Mouse (Mus musculus) intestine, embryonic 14.5 days (tissue): Measurements from ENCODE around the gene Coq8a. TPM values are rescaled to one million over a fixed set of nuclear protein-coding genes. Genes with fewer than 3 reads are reported as not detected.

Experiments
- ATAC-seq: fragments of 200-750 bp; cut with Nextera tagmentation; replicated peaks from 2 replicates; pipeline ENCODE4 v1.8.0; 2017; ENCODE audit warnings: low read depth, moderate number of reproducible peaks, moderate TSS enrichment, moderate library complexity; ENCODE audit not compliant: low FRiP score, low TSS enrichment
- DNase-seq: peaks from one replicate; pipeline ENCODE4 v3.0.0-alpha.2; 2018; ENCODE audit warnings: low spot score
- H3K27ac ChIP-seq: fragments of 300-500 bp; sonication (generic); 2 replicates; pipeline ENCODE4 v1.5.1; 2014; ENCODE audit warnings: low read depth, mild to moderate bottlenecking, control low read depth
- H3K27me3 ChIP-seq: fragments of 300-500 bp; sonication (generic); replicated peaks from 2 replicates; pipeline ENCODE4 v1.6.1; 2014; ENCODE audit warnings: low read length, control low read depth; ENCODE audit not compliant: control insufficient read depth, insufficient read depth
- H3K36me3 ChIP-seq: fragments of 300-500 bp; sonication (generic); 2 replicates; pipeline ENCODE4 v1.6.1; 2014; ENCODE audit warnings: low read length, control low read depth; ENCODE audit not compliant: control insufficient read depth, insufficient read depth
- H3K4me1 ChIP-seq: fragments of 300-500 bp; sonication (generic); replicated peaks from 2 replicates; pipeline ENCODE4 v1.6.1; 2014; ENCODE audit warnings: low read length, control low read depth, mixed read lengths; ENCODE audit not compliant: control insufficient read depth, insufficient read depth
- H3K4me2 ChIP-seq: fragments of 300-500 bp; sonication (generic); 2 replicates; pipeline ENCODE4 v1.6.1; 2014; ENCODE audit warnings: low read length
- H3K4me3 ChIP-seq: fragments of 300-500 bp; sonication (generic); 2 replicates; pipeline ENCODE4 v1.5.1; 2014; ENCODE audit warnings: low read depth, low read length, control low read depth, mixed read lengths
- H3K9ac ChIP-seq: fragments of 300-500 bp; sonication (generic); 2 replicates; pipeline ENCODE4 v1.6.1; 2014; ENCODE audit warnings: mild to moderate bottlenecking, low read length
- H3K9me3 ChIP-seq: fragments of 300-500 bp; sonication (generic); 2 replicates; pipeline ENCODE4 v1.6.1; 2016; ENCODE audit warnings: low read length, control low read depth; ENCODE audit not compliant: control insufficient read depth
- WGBS: fragments of 180-500 bp; shearing (Covaris S2); extraction: QIAGEN DNeasy Blood & Tissue Kit; methylation state at CpG from one replicate; pipeline ENCODE4 v1.1.7; 2014; 5-methylcytosine and 5-hydroxymethylcytosine counted together
- polyA plus RNA-seq: library from polyadenylated mRNA; unstranded; fragments of >200 nt; fragmentation: Nextera tagmentation; extraction: Ambion mirVana; gene quantifications from 2 replicates; pipeline ENCODE4 v1.2.1, GENCODE M21; 2014

The Coq8a gene
- polyA plus RNA-seq, 1 experiment from 2014 or later = 11.4 TPM

- Histone ChIP-seq H3K27me3 (no peaks in the 10 kb centered on the region), H3K9me3 (no peaks in the 10 kb centered on the region), H3K4me1 (peaks cover 10% of the 10 kb centered on the region), H3K36me3 (no peaks in the 10 kb centered on the region), H3K9ac (peak overlapping the region; percentile 43; the same call in 1 of the 2 replicates), H3K4me3 (peak overlapping the region; percentile 61), H3K27ac (no peak overlapping the region), H3K4me2 (peak overlapping the region; percentile 64)
- ATAC-seq (peak; percentile 44; the same call in 1 of the 2 replicates), DNase-seq (peak; percentile 73)
- WGBS = 21% methylated on average over 9 of the region's 9 CpGs
Observed at GRCm38 (mm10) chr1:180194781-180195471, 4.5 kb downstream of the Coq8a start.

DNA sequence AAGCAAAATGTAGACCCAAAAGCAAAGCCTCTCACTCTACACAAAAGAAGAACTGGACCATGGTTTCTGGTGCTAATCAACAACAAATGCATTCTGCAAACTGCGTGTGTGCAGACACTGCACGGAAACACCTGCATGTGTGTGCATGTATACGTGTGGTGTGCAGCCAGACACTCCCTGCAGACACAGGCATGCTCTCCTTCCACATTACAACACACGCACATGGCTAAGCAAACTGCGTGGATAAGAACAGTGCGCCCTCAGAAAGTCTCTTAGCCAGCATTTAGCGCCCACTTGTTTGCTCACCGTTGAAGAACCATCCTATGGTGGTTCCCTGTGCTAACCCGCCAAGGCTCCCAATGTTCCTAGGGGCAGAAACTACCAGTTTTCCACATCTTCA is 5.4 kb downstream of the Coq8a start:
- DNase-seq = no peak
- no peak for ATAC-seq
- WGBS = 79% methylated on average over 9 of the region's 9 CpGs
- no peaks in the 10 kb centered on the region for H3K27me3 ChIP-seq
- H3K4me2 ChIP-seq = no peak overlapping the region
- H3K27ac ChIP-seq = no peak overlapping the region
- no peak overlapping the region for H3K4me3 ChIP-seq
- no peaks in the 10 kb centered on the region for H3K36me3 ChIP-seq
- H3K4me1 ChIP-seq = peaks cover 10% of the 10 kb centered on the region
- no peak overlapping the region for H3K9ac ChIP-seq
- no peaks in the 10 kb centered on the region for H3K9me3 ChIP-seq

GRCm38 (mm10) chr1:180193391-180193935 is 5.9 kb downstream of the Coq8a start:
- Histone ChIP-seq H3K4me3 (no peak overlapping the region), H3K4me2 (no peak overlapping the region), H3K27me3 (no peaks in the 10 kb centered on the region), H3K9me3 (no peaks in the 10 kb centered on the region), H3K27ac (no peak overlapping the region), H3K9ac (no peak overlapping the region), H3K4me1 (peaks cover 10% of the 10 kb centered on the region), H3K36me3 (no peaks in the 10 kb centered on the region)
- DNase-seq = no peak
- ATAC-seq = no peak
- 76% methylated on average over 8 of the region's 8 CpGs for WGBS

- Histone ChIP-seq H3K9me3 (no peaks in the 10 kb centered on the region), H3K9ac (no peak overlapping the region), H3K4me1 (peaks cover 10% of the 10 kb centered on the region), H3K4me2 (no peak overlapping the region), H3K36me3 (no peaks in the 10 kb centered on the region), H3K4me3 (no peak overlapping the region), H3K27ac (no peak overlapping the region), H3K27me3 (no peaks in the 10 kb centered on the region)
- WGBS = 55% methylated on average over 4 of the region's 4 CpGs
- DNase-seq (no peak), ATAC-seq (no peak)
Observed at GRCm38 (mm10) chr1:180192866-180193265, 6.5 kb downstream of the Coq8a start.

- no peak for DNase-seq
- Histone ChIP-seq H3K36me3 (no peaks in the 10 kb centered on the region), H3K9me3 (no peaks in the 10 kb centered on the region), H3K27ac (no peak overlapping the region), H3K4me3 (no peak overlapping the region), H3K9ac (no peak overlapping the region), H3K27me3 (no peaks in the 10 kb centered on the region), H3K4me2 (no peak overlapping the region), H3K4me1 (peaks cover 10% of the 10 kb centered on the region)
- 69% methylated on average over 7 of the region's 7 CpGs for WGBS
- no peak for ATAC-seq
Observed at GRCm38 (mm10) chr1:180191651-180192220, 7.7 kb downstream of the Coq8a start.

DNA sequence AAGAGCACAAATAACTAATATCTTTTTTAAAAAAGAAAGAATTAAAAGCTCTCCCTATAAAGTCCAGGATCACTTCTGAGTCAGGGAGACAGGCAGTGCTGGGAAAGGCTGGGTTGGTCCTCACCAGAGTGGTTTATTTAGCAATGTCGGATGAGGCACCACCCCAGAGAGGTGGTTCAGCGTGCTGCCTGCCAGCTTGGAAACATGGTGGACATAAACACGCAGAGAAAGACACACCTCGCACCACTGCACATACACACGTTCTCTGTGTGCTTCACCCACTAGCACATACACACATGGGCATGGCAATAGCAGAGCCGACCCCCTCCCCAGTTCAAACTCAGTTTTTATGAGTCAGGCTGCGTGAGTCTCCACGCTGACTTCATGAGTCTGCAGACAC is 8.3 kb downstream of the Coq8a start:
- H3K4me1 ChIP-seq = peaks cover 8% of the 10 kb centered on the region
- H3K9me3 ChIP-seq = no peaks in the 10 kb centered on the region
- H3K4me2 ChIP-seq = no peak overlapping the region
- no peak overlapping the region for H3K27ac ChIP-seq
- no peak overlapping the region for H3K4me3 ChIP-seq
- H3K27me3 ChIP-seq = no peaks in the 10 kb centered on the region
- WGBS = 71% methylated on average over 8 of the region's 8 CpGs
- ATAC-seq (no peak), DNase-seq (no peak)
- H3K9ac ChIP-seq = no peak overlapping the region
- no peaks in the 10 kb centered on the region for H3K36me3 ChIP-seq

- no peak overlapping the region for H3K4me3 ChIP-seq
- H3K27ac ChIP-seq = no peak overlapping the region
- WGBS = 90% methylated on average over 4 of the region's 4 CpGs
- no peak for DNase-seq
- no peaks in the 10 kb centered on the region for H3K9me3 ChIP-seq
- H3K4me2 ChIP-seq = no peak overlapping the region
- H3K27me3 ChIP-seq = no peaks in the 10 kb centered on the region
- no peak for ATAC-seq
- H3K36me3 ChIP-seq = no peaks in the 10 kb centered on the region
- 0 out of 2 replicates have a peak, but pooled peaks cover 3% of the 10 kb centered on the region for H3K4me1 ChIP-seq
- H3K9ac ChIP-seq = no peak overlapping the region
Observed at GRCm38 (mm10) chr1:180188951-180189350, 10.5 kb downstream of the Coq8a start.

DNA sequence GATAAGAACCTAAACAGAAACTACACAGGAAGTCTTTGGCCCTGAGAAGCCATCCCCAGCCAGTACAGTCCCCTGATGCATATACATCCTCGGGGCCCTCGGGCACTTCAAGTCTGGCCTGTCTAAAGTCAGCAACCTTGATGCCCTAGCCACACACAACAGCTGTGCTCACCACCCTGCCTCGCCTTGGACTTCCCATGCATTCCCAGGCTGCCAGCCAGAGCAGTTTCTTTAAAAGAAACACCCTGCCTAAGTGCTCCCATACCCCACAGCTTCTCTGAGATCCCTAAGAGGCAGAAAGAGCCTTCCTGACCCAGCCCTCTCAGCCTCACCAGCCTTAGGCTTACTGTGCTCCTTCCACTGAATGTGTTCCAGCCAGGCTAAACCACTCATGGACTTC is 13.0 kb downstream of the Coq8a start:
- DNase-seq (no peak), ATAC-seq (no peak)
- Histone ChIP-seq H3K9ac (no peak overlapping the region), H3K27me3 (no peaks in the 10 kb centered on the region), H3K4me3 (no peak overlapping the region), H3K4me2 (no peak overlapping the region), H3K27ac (no peak overlapping the region), H3K36me3 (no peaks in the 10 kb centered on the region), H3K9me3 (no peaks in the 10 kb centered on the region), H3K4me1 (0 out of 2 replicates have a peak, but pooled peaks cover 7% of the 10 kb centered on the region)
- WGBS = 73% methylated on average over 3 of the region's 3 CpGs
